Mouse (Mus musculus) B cell, adult 2 months (primary cell): ENCODE data around the gene Grem2.

ENCODE experiments used
- DNase-seq, 2 experiments: peaks; one replicate each; pipeline ENCODE4 v3.0.0; 2022

Gene Grem2

DNA sequence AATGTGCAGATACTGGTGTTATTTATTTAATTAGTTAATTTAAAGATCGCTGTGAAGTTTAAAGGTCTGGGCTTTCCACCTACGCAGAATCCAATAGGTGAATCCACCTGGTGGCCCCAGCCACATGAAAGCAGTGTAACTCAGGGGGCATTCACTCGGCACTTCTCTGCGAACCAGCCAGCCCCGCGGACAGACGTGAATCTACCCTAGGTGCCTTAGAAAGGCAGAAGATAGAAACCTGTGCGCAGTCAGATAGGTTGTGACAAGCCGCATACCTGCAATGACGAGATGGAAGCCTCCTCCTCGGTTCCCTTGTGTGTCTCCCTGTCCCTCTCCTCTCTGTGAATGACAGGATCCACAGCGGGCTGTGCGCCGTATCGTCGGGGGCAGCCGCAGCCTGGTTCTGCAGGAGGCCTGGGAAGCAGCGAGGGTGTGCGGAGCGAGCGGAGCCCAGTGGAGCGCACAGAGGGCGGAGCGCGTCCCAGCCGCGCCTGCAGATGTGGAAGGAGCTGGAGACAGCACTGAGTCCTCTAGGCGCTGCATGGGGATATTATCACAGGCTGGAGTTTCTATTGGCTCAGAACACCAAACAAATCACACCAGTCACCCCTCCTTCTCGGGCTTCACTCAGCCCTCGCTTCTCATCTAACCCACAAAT, at the start of gene Grem2:
TSS of gene Grem2 (minus strand) at position 522 of the 658 bp plus-strand sequence.
- DNase-seq: no peak

DNA sequence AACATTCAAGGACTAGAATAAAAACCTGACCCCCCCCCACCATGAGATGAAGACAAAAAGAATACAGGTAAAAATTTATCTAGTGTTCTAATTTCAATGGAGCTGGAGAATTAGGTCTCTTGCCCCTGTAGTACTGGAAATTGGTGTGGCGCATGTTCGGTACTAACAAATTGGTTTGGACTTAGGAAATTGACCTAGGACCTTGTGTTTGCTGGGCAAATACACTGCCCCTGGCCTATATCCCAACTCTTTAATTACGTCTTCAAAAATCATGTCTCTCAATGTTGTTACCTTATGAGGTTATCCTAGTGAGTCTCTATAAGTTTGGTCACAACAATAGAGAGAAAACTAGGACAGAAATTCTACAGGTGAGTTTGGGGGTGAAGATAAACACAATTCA, 38.2 kb upstream of the Grem2 start:
- DNase-seq: no peak

DNA sequence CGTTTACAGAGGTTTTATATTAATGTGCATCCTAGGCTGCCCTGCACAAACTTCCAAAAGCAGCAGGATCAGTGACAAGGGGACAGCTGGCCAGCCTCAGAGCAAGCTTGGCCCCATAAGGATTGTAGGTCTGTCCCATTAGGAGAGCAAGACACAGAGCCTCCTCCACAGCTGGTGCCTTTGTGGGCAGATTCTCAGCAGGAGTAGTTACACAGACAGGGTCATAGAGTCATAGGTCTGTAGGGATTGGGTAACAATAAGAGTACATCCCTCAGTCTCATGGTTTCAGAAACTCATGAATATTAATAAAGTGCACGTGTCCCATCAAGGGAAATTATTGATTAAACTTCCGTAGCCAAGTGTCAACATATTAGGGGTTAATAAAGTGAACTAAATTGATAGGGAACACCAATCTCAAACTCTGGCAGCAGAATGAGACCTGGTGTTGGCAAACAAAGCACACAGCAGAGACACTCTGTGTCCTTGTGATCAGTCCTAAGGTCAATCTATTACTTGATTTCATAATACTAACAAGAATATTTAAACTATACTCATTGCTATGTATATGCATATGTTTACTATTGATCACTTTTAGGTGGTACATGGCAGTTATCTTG, 9.5 kb upstream of the Grem2 start:
- no peak for DNase-seq

DNA sequence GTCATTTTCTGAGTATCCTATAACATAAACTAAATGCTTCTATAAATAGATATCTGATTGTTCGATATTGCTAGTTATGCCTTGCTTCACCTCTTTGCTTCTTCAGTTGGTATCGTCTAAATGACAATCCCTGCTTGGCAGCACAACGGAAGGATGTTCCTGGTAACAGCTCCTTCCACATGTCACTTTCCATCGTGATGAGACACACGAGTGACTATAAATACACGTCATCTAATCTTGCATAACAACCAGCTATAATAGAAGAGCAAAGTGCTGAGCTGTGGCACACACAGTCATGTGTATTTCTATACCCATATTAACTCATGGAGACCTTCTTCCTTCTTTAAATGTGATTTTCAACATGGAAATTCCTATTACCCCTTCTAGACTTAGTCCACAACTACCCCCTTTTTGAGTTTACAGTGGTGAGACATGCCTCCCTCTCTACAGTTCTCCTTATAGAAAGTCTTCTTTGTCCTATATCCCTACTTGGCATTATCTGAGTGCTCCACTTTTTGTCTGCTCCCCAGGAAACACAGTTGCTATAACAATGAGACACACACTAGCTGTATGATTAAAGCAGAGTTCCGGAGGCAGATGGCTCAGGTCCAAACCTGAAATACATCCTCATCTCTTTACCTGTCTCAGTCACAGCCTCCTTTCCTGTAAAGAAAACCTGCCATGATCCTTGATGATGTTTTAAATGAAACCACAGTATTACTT, 8.0 kb upstream of the Grem2 start:
- no peak for DNase-seq

DNA sequence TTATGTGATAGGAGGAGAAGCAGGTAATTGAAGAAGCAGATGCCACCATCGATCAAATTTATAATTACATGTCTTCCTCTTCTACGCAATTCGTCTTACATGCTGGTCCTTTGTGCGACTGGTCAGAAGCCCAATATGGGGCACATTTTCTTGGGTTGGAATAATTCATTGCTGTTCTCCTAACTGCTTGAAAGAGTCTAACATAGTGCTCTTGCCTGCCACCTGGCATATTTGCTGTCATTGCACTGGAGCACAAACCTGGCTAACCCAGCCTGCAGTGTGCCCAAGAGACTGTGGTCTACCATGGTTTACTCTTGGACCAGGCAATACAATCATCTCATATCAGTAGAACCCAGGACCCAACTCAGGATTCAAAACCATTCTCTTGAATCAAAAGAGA, 2.7 kb downstream of the Grem2 start:
- DNase-seq: no peak

DNA sequence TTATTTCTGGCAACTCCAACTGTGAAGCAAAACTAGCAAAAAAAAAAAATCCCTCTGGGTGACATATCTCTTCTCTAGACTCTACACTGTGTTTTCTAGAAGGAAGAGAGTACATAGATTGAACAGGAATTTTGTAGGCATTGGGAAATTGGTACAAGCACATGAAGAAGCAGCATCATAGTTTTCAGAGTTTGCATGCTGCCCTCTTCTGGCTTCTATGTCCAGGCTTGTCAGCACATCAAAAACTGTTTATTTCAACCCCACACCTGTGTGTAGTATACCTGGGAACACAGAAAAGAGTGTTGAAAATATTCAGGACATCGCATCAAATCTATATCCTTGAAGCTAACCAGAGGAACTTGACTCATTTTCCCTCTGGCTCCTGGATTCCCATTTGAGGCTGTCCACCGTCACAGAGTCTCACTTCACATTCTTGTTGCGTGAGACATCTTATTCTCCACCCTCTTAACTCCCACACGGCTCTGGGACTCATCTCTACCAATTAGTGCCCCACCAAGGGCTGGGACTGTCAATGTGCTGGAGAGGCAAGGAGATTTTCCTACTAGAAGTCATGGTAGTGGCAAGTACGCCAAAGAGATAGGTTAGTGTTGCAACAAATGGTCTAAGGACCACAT, 3.3 kb downstream of the Grem2 start:
- no peak for DNase-seq

DNA sequence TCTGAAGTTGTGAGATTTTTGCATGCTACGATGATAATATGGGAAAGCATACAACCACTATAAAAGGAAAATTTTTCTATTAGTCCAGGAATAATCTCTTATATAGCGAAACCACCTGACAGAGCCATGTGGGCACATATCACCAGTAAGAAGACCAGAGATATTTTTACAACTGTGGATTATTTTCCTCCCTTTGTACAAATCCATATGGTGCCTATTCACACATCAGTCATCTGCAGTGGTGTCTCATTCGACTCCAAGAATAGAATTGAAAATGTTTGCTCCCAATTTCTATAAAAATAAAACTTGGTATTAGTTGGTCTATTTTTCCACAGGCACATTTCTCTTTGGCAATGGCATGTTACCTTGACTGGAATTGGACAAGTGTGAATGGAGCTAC, 11.8 kb downstream of the Grem2 start:
- DNase-seq: no peak

DNA sequence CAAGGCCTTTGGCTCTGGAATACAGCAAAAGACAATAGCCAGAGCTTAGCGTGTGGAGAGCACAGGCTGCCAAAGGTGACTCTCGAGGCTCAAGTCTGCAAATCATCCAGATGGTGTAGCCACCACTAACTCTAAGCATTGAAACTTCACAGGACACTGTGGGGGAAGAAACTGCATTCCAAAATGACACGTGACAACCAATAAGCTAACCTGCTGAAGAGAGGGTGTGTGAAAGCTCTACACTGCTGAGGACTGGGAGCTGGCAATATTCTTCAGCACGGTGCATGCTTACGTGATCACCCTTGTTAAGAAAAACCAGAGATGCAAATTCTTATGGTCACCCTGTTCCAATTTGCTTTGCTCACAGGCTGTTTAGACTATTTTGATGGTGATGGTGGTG, 13.4 kb downstream of the Grem2 start:
- no peak for DNase-seq

DNA sequence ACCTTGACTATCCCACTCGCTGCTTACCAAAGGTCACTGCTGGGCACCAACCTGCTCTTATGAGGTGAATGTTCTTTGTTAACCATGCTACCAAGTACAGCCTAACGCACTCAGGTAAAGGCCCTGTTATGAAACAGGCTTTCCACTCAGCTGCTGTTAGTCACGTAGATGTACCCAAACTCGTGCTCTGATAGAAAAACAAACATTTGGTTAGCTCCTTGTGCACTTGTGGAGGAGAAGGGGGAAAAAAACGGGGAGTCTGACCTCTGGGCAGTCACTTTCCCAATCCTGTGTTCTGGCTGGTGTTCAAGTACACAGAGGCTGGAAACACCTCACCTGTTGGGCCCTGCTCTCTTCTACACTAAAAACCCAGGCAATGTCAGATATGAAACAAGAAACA, 14.0 kb downstream of the Grem2 start:
- no peak for DNase-seq

DNA sequence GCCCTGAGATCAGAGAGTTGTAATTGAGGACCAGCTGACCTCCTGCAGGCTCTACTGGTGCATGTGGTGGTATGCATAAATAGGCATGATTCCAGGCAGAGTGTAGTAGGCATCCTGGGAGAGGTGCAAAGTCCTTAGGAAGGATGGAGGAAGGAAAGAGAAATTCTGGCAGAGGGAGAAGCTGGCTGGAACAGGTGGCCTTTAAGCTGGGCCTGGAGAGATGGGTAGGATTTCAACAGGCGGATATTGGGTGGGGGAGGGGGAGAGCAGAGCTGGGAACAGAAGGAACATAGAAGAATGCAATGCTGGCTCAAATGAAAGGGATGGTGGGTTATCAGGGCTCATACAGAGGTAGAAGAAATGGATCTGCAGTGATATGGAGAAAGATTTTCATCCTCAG, 18.9 kb downstream of the Grem2 start:
- DNase-seq: no peak

DNA sequence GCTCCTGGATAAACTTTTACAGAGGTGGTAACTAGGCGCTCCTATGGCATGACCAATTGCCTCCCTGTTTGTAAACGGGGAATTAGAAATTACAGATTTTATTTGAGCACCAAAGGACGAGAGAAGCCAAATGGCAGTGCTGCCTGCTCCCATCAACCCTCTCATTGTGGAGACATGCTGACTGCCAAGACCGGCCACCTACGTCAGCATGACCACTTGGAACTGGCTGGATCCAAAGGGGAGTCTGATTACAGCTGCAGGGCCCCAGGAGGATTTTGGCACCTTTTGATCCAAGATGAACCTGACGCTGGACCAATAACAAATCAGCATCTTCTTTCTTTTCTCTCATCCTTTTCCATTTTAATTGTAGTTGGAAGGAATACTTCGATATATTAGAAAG, 29.1 kb downstream of the Grem2 start:
- DNase-seq: no peak

DNA sequence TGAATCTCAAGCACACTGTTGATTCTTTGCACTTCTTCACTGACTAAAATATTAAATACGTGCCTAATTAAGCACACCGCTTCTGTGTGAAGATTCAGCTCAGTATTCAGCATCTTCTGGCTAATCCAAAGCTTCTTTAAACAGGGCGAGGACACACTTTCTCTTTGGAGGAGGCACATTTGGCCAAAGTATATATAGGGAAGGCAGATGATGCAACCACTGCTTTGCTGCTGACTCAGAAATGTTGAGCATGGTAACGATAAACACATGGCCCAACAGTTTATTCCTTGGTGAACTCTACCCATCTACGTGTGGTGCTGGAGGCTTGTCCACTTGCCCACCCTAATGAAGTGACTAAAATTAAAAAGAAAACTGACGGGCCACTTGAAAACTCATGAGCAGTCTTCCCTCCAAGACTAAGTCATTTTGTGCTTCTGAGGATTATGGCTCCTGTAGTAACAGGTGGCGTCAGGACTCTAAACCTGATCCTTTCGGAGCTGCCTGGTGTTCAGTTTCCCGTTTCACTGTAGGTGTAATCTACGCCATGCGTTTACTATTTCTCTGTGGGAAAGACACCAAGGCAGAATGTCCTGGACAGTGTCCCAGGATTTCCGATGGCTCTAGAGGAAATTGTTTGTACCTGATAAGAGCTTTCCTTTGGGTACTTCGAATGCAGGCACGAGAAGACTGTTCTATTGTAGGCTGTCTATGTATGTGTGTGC, 32.8 kb downstream of the Grem2 start:
- no peak for DNase-seq

DNA sequence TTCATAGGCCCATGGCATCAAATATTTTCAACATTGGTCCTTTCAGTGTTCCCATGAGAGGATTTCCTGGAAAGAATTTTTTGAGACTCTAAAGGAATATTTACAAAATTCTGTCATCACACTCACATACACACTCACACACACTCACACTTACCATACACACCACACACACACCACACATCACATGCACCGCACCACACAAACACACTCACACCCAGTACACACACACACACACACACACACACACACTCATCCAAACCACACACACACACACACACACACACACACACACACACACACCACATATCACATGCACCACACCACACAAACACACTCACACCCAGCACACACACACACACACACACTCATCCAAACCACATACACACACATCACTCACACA, 33.5 kb downstream of the Grem2 start:
- DNase-seq: no peak

DNA sequence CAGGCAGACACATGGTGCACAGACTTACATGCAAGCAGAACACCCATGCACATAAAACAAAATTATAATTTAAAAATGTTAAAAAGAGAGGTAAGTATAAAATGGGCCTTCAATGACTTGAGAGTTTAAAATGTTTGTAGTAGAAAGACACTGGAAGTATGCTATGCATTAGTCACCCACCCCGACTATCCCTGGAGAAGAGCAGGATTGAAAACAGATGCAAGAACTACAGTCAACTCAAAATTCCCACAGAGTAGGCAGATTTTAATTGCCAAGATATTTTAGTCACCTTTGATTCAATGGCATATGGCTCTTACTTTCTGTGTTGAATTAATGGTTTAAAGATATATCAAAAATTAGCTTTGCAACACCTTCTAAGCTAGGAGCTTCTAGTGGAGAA, 39.1 kb downstream of the Grem2 start:
- DNase-seq: no peak

DNA sequence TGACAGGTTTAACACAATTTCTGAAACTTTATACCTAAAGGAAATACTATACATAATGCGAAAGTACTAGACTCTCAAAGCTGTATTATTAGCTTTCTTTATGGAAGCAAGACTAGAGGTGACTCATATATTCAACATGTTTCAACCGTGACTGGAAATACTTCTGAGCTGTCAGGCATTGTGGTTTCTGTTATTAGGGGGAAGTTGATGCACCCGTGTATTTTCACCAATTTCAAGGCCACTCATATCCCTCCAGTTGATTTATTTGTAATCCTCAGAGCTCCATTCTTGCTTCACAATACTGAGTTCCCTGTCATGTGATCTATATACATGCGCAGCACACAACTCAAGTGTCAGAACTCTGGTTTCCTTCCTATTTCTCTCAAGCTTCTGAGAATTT, 46.4 kb downstream of the Grem2 start:
- no peak for DNase-seq

DNA sequence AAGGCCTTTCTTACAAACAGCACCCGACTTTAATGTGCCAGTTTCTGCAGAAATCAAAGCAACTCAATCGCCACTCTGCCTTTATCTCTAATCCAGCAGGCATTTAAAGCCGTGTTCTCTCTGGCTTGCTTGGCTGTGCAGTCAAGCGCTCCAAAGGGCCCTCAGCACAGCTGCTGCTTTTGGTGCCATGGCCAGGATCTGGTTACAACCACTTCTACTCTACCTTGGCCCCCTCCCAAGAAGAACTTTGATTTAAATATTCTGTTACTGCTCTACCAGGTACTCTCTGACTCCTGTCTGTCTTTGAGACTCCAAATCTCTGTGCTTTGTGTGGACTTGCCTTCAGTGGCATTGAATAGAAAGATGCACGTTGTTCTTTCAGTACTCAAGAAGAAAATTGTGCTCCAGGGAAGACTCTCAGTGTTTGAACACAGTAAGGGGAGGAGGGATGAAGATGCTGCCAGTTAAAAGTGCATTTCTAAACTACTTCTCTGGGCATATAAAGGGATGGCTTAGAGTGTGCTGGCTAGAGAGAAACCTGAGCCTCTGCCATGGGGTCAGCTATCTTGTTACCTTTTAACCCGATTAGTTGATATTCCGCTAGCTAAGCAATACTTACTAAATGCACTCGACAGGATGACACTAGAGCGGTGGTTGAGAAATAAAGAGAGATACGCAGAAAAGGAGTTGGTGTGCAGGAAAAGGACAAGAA, 61.1 kb downstream of the Grem2 start:
- no peak for DNase-seq

DNA sequence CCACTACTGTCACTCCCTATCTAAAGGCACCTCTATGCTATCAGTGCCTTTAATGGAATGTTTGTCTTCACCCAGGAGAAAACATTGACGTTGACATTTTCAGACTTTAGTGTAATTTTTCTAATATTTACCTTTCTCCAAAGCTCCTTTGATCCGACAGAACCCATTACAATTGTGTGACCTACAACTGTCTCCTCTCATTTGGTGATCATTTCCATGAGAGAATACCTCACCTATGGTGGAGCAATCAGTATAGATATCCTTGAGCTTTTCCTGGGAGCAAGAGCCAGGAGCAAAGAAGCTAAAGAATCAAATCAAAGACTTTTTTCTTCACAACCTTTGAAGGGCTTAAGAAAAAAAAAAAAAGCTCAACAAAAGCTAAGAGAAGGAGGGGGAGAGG, 65.4 kb downstream of the Grem2 start:
- DNase-seq: no peak

DNA sequence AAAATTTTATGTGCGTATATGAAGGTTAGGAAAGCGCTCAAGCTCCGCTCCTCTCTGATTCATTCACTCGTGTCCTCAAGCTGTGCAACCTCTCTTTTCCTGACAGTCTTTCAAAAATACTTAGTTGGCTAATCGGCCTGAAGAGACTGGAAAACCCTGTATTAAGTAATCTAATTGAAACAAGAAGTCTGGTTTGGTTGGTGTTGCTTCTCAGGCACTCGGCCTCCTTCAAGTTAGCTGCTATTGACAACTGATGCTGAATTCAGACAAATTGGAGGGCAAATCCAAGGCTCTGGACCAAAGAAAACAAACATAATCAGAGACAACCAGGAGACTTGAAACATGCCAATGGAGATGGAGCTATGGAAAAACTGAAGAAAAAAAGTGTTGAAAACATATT, 76.8 kb downstream of the Grem2 start:
- DNase-seq: no peak

DNA sequence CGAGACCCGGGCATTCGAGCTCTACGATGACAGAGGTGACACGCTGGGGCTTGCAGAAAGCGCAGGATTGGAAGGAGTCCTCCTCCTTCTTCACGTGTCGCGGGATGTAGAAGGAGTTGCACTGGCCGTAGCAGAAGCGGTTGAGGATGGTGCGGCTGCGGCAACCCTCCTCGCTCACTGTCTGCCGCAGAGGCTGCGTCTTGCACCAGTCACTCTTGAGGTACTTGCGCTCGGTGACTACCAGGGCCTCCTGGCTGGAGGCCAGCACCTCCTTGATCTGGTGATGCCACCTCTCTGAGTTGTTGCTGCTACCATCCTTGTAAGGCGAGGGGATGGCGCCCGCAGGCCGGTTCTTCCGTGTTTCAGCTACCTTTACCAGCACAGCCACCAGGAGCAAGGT, 84.8 kb downstream of the Grem2 start:
- DNase-seq: no peak

DNA sequence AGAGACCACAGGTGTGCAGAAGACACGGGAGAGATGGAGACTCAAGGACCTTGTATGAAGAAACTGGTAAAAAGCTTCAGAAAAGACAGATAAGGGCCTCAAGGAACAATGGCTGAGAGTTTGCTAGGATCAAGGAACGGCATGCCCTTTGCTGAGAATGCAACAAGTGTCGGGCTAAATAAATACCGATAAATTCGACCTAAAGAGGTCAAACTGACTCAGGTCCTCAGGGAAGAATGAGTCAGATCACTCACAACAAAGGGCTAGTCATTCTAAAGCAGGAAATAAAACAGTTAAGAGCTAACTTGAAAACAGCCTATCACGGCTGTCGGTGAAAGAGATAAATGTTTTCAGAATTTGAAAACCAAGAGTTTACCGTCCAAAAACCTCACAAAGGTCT, 95.1 kb downstream of the Grem2 start:
- no peak for DNase-seq

DNA sequence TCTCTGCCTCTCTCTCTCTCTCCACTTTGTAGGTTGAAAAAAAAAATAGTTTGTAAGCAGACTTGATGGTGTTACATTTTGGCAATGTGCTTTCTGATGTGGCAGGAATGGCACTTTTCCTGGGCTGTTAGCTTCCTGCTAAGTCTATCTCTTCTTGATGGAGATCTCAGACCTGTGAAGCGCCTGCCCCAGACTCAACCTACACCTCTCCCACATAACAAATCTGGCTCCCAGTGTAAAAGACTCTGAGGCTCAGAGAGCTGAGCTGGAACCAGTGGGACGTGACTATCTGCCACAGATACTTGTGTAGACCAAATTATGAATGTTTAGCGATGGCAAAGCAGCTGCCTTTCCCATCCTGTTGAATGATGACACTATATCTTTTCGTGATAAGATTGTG, 109.8 kb downstream of the Grem2 start:
- no peak for DNase-seq

DNA sequence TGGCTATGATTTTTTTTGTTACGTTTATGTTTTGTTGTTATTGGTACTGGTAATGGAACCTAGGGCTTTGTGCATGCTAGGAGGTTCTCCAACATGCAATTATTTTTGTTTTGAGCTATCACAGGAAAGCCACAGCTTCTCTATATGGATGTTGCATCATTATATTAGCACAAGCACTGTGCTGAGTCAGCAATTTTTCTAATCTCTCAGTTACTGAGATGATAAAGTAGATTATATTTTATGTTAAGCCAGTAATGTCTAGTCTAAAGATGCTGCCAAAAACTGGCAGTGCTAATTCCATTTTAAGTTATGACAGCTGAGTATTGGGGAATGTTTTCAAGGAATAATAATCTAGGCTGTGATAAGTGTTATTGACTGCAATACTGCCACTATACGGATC, 133.0 kb downstream of the Grem2 start:
- DNase-seq: no peak
